8 mouse cellular contexts compared by ENCODE assay signal in genomic region chr10:96934661-96935060, GRCm38 (mm10).
DNase-seq lines count a peak whose midpoint lies in the region; ATAC-seq and TF ChIP-seq lines count a peak whose summit lies in the region.
"Had no signal": no experiment of that assay in that cellular context is flagged by ENCODE, and none has a peak within 500 bp of the region (broad histone marks: within the 10 kb centered on the region; RNA-seq: fewer than 3 reads in every experiment).

No protein-coding gene starts in this region.

- no peaks in the 10 kb centered on the region for H3K27me3 ChIP-seq in C2C12 (ENCODE audit: control insufficient read depth, insufficient read depth, insufficient read length)
- no peaks in the 10 kb centered on the region for H3K27me3 ChIP-seq in lung, postnatal 0 days (replicated peaks; ENCODE audit: insufficient read depth, low read length)
- H3K27me3 ChIP-seq: lung, embryonic 15.5 days had no signal

- no peaks in the 10 kb centered on the region for H3K9me3 ChIP-seq in lung, postnatal 0 days (ENCODE audit: low read length)
- H3K9me3 ChIP-seq: lung, embryonic 15.5 days had no signal

- H3K4me1 ChIP-seq in lung, postnatal 0 days (ENCODE audit: insufficient read depth, low read depth, low read length): no peaks in the 10 kb centered on the region
- H3K4me1 ChIP-seq: lung, embryonic 15.5 days had no signal

- H3K36me3 ChIP-seq in C2C12 (ENCODE audit: control insufficient read depth, insufficient read depth): no peaks in the 10 kb centered on the region
- no peaks in the 10 kb centered on the region for H3K36me3 ChIP-seq in lung, postnatal 0 days (ENCODE audit: insufficient read depth, low read length)
- H3K36me3 ChIP-seq: lung, embryonic 15.5 days had no signal

- H3ac ChIP-seq in C2C12 (ENCODE audit: control insufficient read depth, insufficient read length, low read depth): no peak overlapping the region

- H3K79me2 ChIP-seq in C2C12 (ENCODE audit: control insufficient read depth, insufficient read depth): no peaks in the 10 kb centered on the region

- no peak overlapping the region for H3K4me2 ChIP-seq in lung, postnatal 0 days (replicated peaks; ENCODE audit: low read depth, low read length)
- H3K4me2 ChIP-seq: lung, embryonic 15.5 days had no signal

- peak; percentile 7 for TF ChIP-seq CTCF in C2C12 (IDR thresholded peaks at IDR 0.05; ENCODE audit: control insufficient read depth, insufficient read depth, insufficient read length)
- TF ChIP-seq CTCF in lung, postnatal 0 days (IDR thresholded peaks at IDR 0.05): peak; percentile 85

- peak; percentile 26 for DNase-seq in 416B (ENCODE audit: low read depth)
- DNase-seq in cerebellum, adult 11 months: peak; percentile 58
- DNase-seq in kidney, adult 9 months: peak; percentile 69
- DNase-seq in lung, postnatal 0 days (ENCODE audit: low spot score): peak; percentile 69
- DNase-seq in skeletal muscle tissue, adult 2 months (ENCODE audit: low read depth, low spot score): peak; percentile 8

- no peaks in the 10 kb centered on the region for H3K79me3 ChIP-seq in C2C12 (ENCODE audit: low read depth)

- H3K4me3 ChIP-seq in C2C12 (ENCODE audit: insufficient read depth, poor library complexity, severe bottlenecking): no peak overlapping the region
- H3K4me3 ChIP-seq in lung, postnatal 0 days (ENCODE audit: low read depth, low read length): no peak overlapping the region
- H3K4me3 ChIP-seq: lung, embryonic 15.5 days had no signal

- no peak overlapping the region for H3K9ac ChIP-seq in lung, postnatal 0 days (replicated peaks; ENCODE audit: low read depth)
- H3K9ac ChIP-seq: lung, embryonic 15.5 days had no signal

- ATAC-seq in frontal cortex, adult (ENCODE audit: low TSS enrichment): peak; percentile 96
- peak; percentile 57 for ATAC-seq in lung, postnatal 0 days

- H3K27ac ChIP-seq in lung, postnatal 0 days (ENCODE audit: low read length): no peak overlapping the region
- H3K27ac ChIP-seq: lung, embryonic 15.5 days had no signal

- 54% methylated on average over 4 of the region's 4 CpGs for WGBS in lung, postnatal 0 days

- no peak for TF ChIP-seq EP300 in lung, postnatal 0 days (IDR thresholded peaks at IDR 0.05)

TF ChIP-seq in C2C12, 6 proteins besides CTCF, POLR2A, EP300 and RAD21:
- no peak for TF ChIP-seq MYOD1 (IDR thresholded peaks at IDR 0.05; ENCODE audit: control insufficient read depth, insufficient read length, low read depth)
- no peak for TF ChIP-seq MYOG (IDR thresholded peaks at IDR 0.05; ENCODE audit: control insufficient read depth, extremely low read depth, insufficient read length)
- TF ChIP-seq FOSL1 (IDR thresholded peaks at IDR 0.05; ENCODE audit: insufficient read depth, low read length, poor library complexity, severe bottlenecking): no peak
- TF ChIP-seq USF1 (IDR thresholded peaks at IDR 0.05; ENCODE audit: low read depth): no peak
- no peak for TF ChIP-seq MAX (IDR thresholded peaks at IDR 0.05)
- no peak for TF ChIP-seq CEBPB (IDR thresholded peaks at IDR 0.05; ENCODE audit: low read depth)

Comparison
In these comparisons a context has a peak if more than half of its experiments do, and no peak if none do; other contexts are left out.
1. DNase-seq: peak in every context shown above with its lines; median percentile 69 in kidney, adult 9 months; 69 in lung, postnatal 0 days; 58 in cerebellum, adult 11 months; 26 in 416B; 8 in skeletal muscle tissue, adult 2 months.